Comparison of ENCODE assay signal across 1 mouse cellular context in genomic region chr7:27160921-27161320, GRCm38 (mm10).
TF ChIP-seq lines count a peak whose summit lies in the region.

No protein-coding gene starts in this region.

TF ChIP-seq in CH12.LX, 34 proteins besides CTCF, POLR2A, EP300 and RAD21:
- no peak for TF ChIP-seq RCOR1 (conservative IDR thresholded peaks at IDR 0.05; ENCODE audit: low read depth, low read length)
- TF ChIP-seq CHD2 (IDR thresholded peaks at IDR 0.05; ENCODE audit: low read length): no peak
- no peak for TF ChIP-seq UBTF (IDR thresholded peaks at IDR 0.05; ENCODE audit: low read depth, low read length)
- no peak for TF ChIP-seq PAX5 (IDR thresholded peaks at IDR 0.05; ENCODE audit: low read length)
- TF ChIP-seq E2F4 (IDR thresholded peaks at IDR 0.05; ENCODE audit: insufficient replicate concordance, low read depth, low read length): no peak
- no peak for TF ChIP-seq SIN3A (IDR thresholded peaks at IDR 0.05; ENCODE audit: low read length)
- no peak for TF ChIP-seq POLR2AphosphoS2 (IDR thresholded peaks at IDR 0.05; ENCODE audit: low read depth, low read length)
- no peak for TF ChIP-seq USF2 (conservative IDR thresholded peaks at IDR 0.05; ENCODE audit: low read depth, low read length)
- TF ChIP-seq IRF4 (IDR thresholded peaks at IDR 0.05; ENCODE audit: low read depth, low read length): no peak
- no peak for TF ChIP-seq MAFK (IDR thresholded peaks at IDR 0.05; ENCODE audit: insufficient replicate concordance, low read length)
- TF ChIP-seq ZMIZ1 (IDR thresholded peaks at IDR 0.05; ENCODE audit: low read depth, low read length): no peak
- no peak for TF ChIP-seq NRF1 (IDR thresholded peaks at IDR 0.05; ENCODE audit: low read depth, low read length)
TF ChIP-seq in CH12.LX: peak in this region for 0.
